Mouse (Mus musculus) neural tube, embryonic 13.5 days (tissue): Measurements from ENCODE around the gene Asmt. TPM values are rescaled to one million over a fixed set of nuclear protein-coding genes. Genes with fewer than 3 reads are reported as not detected.

Source experiments
- ATAC-seq: fragments of 200-750 bp; cut with Nextera tagmentation; 2 replicates; pipeline ENCODE4 v1.8.0; 2017; ENCODE audit warnings: low read depth, mild to moderate bottlenecking, moderate TSS enrichment, moderate library complexity
- H3K27ac ChIP-seq: fragments of 300-500 bp; sonication (generic); replicated peaks from 2 replicates; pipeline ENCODE4 v1.5.1; 2015; ENCODE audit warnings: moderate library complexity, mild to moderate bottlenecking, inconsistent platforms
- H3K27me3 ChIP-seq: fragments of 300-500 bp; sonication (generic); 2 replicates; pipeline ENCODE4 v1.6.1; 2015; ENCODE audit warnings: mild to moderate bottlenecking, inconsistent platforms
- H3K36me3 ChIP-seq: fragments of 300-500 bp; sonication (generic); 2 replicates; pipeline ENCODE4 v1.6.1; 2015; ENCODE audit warnings: mild to moderate bottlenecking, inconsistent platforms
- H3K4me1 ChIP-seq: fragments of 300-500 bp; sonication (generic); replicated peaks from 2 replicates; pipeline ENCODE4 v1.6.1; 2015; ENCODE audit warnings: inconsistent platforms
- H3K4me2 ChIP-seq: fragments of 300-500 bp; sonication (generic); 2 replicates; pipeline ENCODE4 v1.6.1; 2015; ENCODE audit warnings: inconsistent platforms, mild to moderate bottlenecking, moderate library complexity
- H3K4me3 ChIP-seq: fragments of 300-500 bp; sonication (generic); 2 replicates; pipeline ENCODE4 v1.5.1; 2015; ENCODE audit warnings: mild to moderate bottlenecking, inconsistent platforms
- H3K9ac ChIP-seq: fragments of 300-500 bp; sonication (generic); 2 replicates; pipeline ENCODE4 v1.6.1; 2015; ENCODE audit warnings: moderate library complexity, mild to moderate bottlenecking, inconsistent platforms
- H3K9me3 ChIP-seq: fragments of 300-500 bp; sonication (generic); 2 replicates; pipeline ENCODE4 v1.6.1; 2016; ENCODE audit warnings: inconsistent platforms
- WGBS: fragments of 180-500 bp; shearing (Covaris S2); methylation state at CpG from one replicate; pipeline ENCODE4 v1.1.7; 2015; 5-methylcytosine and 5-hydroxymethylcytosine counted together
- polyA plus RNA-seq: library from polyadenylated mRNA; unstranded; fragments of >200 nt; fragmentation: Nextera tagmentation; extraction: Ambion mirVana; gene quantifications from 2 replicates; pipeline ENCODE4 v1.2.1, GENCODE M21; 2015

Asmt gene
- polyA plus RNA-seq: not detected in 2 replicates

DNA sequence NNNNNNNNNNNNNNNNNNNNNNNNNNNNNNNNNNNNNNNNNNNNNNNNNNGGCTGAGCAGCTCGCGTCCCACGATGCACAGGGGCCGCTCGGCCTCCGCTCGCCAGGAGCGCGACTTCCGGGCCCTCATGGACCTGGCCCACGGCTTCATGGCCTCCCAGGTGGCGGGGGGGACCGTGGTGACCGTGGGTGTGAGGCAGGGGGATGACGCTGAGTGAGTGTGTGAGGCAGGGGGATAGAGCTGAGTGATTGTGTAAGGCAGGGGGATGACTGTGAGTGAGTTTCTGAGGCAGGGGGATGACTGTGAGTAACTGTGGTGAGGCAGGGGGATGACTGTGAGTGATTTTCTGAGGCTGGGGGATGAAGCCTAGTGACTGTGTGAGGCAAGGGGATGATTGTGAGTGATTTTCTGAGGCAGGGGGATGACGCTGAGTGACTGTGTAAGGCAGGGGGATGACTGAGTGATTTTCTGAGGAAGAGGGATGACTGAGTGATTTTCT is at the start of gene Asmt:
Gene Asmt, plus strand, starts transcription at position 51 of the 499 bp plus-strand sequence.
- Histone ChIP-seq H3K9me3 (peaks cover 44% of the 10 kb centered on the region), H3K27ac (no peak within 1 kb of the TSS), H3K4me3 (no peak within 1 kb of the TSS), H3K9ac (no peak within 1 kb of the TSS), H3K4me2 (no peak within 1 kb of the TSS), H3K36me3 (peaks cover 35% of the 10 kb centered on the region), H3K27me3 (no peaks in the 10 kb centered on the region), H3K4me1 (no peaks in the 10 kb centered on the region)
- ATAC-seq: peak; percentile 64; the same call in 1 of the 2 replicates
- WGBS: 93% methylated on average over 16 of the region's 16 CpGs

GRCm38 (mm10) chrX:170673233-170673951 is 948 bp downstream of the Asmt start:
- 74% methylated on average over 39 of the region's 42 CpGs for WGBS
- Histone ChIP-seq H3K27ac (no peak overlapping the region), H3K4me1 (no peaks in the 10 kb centered on the region), H3K4me2 (no peak overlapping the region), H3K4me3 (no peak overlapping the region), H3K27me3 (no peaks in the 10 kb centered on the region), H3K9ac (no peak overlapping the region), H3K9me3 (peaks cover 47% of the 10 kb centered on the region), H3K36me3 (peaks cover 35% of the 10 kb centered on the region)
- peak; percentile 80 for ATAC-seq

DNA sequence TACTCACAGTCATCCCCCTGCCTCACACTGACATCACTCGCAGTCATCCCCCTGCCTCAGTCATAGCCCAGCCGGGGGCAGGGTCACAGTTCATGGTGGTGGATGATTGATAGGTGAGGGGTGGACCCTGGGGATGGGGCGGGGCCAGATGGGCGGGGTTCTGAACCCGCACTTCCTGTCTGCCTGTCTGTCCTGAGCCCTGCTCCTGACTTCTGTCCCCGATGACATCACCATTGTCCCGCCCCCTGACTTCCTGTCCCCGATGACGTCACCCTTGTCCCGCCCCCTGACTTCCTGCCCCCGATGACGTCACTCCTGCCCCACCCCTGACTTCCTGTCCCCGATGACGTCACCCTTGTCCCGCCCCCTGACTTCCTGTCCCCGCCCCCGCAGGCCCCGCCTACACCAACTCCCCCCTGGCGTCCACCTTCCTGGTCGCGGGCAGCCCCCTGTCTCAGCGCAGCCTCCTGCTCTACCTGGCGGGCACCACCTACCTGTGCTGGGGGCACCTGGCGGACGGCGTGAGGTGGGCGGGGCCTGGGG is 1.9 kb downstream of the Asmt start:
- H3K4me2 ChIP-seq: no peak overlapping the region
- ATAC-seq: peak; percentile 77; the same call in 1 of the 2 replicates

GRCm38 (mm10) chrX:170674885-170675876 is 2.7 kb downstream of the Asmt start:
- Histone ChIP-seq H3K9me3 (peaks cover 47% of the 10 kb centered on the region), H3K9ac (no peak overlapping the region), H3K4me2 (no peak overlapping the region), H3K4me1 (no peaks in the 10 kb centered on the region), H3K36me3 (peaks cover 35% of the 10 kb centered on the region), H3K4me3 (no peak overlapping the region), H3K27me3 (no peaks in the 10 kb centered on the region), H3K27ac (no peak overlapping the region)
- ATAC-seq: peak; percentile 48; the same call in 1 of the 2 replicates
- 86% methylated on average over 38 of the region's 39 CpGs for WGBS

More for the DNA sequence above, 1.9 kb downstream of the Asmt start:
- Histone ChIP-seq H3K27ac (no peak overlapping the region), H3K9me3 (peaks cover 47% of the 10 kb centered on the region), H3K36me3 (peaks cover 35% of the 10 kb centered on the region), H3K27me3 (no peaks in the 10 kb centered on the region), H3K9ac (no peak overlapping the region), H3K4me3 (peak overlapping the region; percentile 2; the same call in 1 of the 2 replicates), H3K4me1 (no peaks in the 10 kb centered on the region)
- WGBS: 84% methylated on average over 27 of the region's 27 CpGs

- Histone ChIP-seq H3K9me3 (peaks cover 47% of the 10 kb centered on the region), H3K9ac (no peak overlapping the region), H3K4me2 (no peak overlapping the region), H3K27me3 (no peaks in the 10 kb centered on the region), H3K4me3 (no peak overlapping the region), H3K27ac (no peak overlapping the region), H3K4me1 (no peaks in the 10 kb centered on the region), H3K36me3 (peaks cover 35% of the 10 kb centered on the region)
- no peak for ATAC-seq
- WGBS: 96% methylated on average over 37 of the region's 39 CpGs
These were observed 3.6 kb downstream of the Asmt start for GRCm38 (mm10) chrX:170675923-170676605.

- Histone ChIP-seq H3K9me3 (peaks cover 47% of the 10 kb centered on the region), H3K4me1 (no peaks in the 10 kb centered on the region), H3K4me2 (no peak overlapping the region), H3K27ac (no peak overlapping the region), H3K36me3 (peaks cover 35% of the 10 kb centered on the region), H3K9ac (no peak overlapping the region), H3K4me3 (no peak overlapping the region), H3K27me3 (no peaks in the 10 kb centered on the region)
- WGBS: 88% methylated on average over 67 of the region's 67 CpGs
- no peak for ATAC-seq
These were observed 4.3 kb downstream of the Asmt start for GRCm38 (mm10) chrX:170676606-170677239.

GRCm38 (mm10) chrX:170677266-170677665 is 4.8 kb downstream of the Asmt start:
- Histone ChIP-seq H3K4me1 (no peaks in the 10 kb centered on the region), H3K27ac (no peak overlapping the region), H3K4me2 (no peak overlapping the region), H3K27me3 (no peaks in the 10 kb centered on the region), H3K36me3 (peaks cover 35% of the 10 kb centered on the region), H3K9ac (no peak overlapping the region), H3K9me3 (peaks cover 47% of the 10 kb centered on the region), H3K4me3 (no peak overlapping the region)
- ATAC-seq: no peak
- 95% methylated on average over 17 of the region's 17 CpGs for WGBS

- WGBS: 98% methylated on average over 51 of the region's 53 CpGs
- no peaks in the 10 kb centered on the region for H3K4me1 ChIP-seq
- no peak overlapping the region for H3K9ac ChIP-seq
- H3K27me3 ChIP-seq: no peaks in the 10 kb centered on the region
- H3K36me3 ChIP-seq: peaks cover 33% of the 10 kb centered on the region
- H3K9me3 ChIP-seq: peaks cover 44% of the 10 kb centered on the region
- no peak for ATAC-seq
- H3K4me3 ChIP-seq: no peak overlapping the region
- H3K27ac ChIP-seq: no peak overlapping the region
- no peak overlapping the region for H3K4me2 ChIP-seq
These were observed 5.2 kb downstream of the Asmt start for GRCm38 (mm10) chrX:170677680-170678079.
